Mouse (Mus musculus) liver, embryonic 12.5 days (tissue): ENCODE data around the gene Magee1. TPM values are rescaled to one million over a fixed set of nuclear protein-coding genes. Genes with fewer than 3 reads are reported as not detected.

Experiments used
- ATAC-seq: fragments of 200-750 bp; cut with Nextera tagmentation; 2 replicates; pipeline ENCODE4 v1.8.0; 2017; ENCODE audit warnings: moderate number of reproducible peaks, mild to moderate bottlenecking, moderate library complexity
- H3K27ac ChIP-seq: fragments of 300-500 bp; sonication (generic); 2 replicates; pipeline ENCODE4 v1.5.1; 2016; ENCODE audit warnings: mild to moderate bottlenecking
- H3K27me3 ChIP-seq: fragments of 300-500 bp; sonication (generic); replicated peaks from 2 replicates; pipeline ENCODE4 v1.6.1; 2016; ENCODE audit warnings: mild to moderate bottlenecking, moderate library complexity
- H3K36me3 ChIP-seq: fragments of 300-500 bp; sonication (generic); 2 replicates; pipeline ENCODE4 v1.6.1; 2016; ENCODE audit warnings: mild to moderate bottlenecking, moderate library complexity
- H3K4me1 ChIP-seq: fragments of 300-500 bp; sonication (generic); 2 replicates; pipeline ENCODE4 v1.6.1; 2016
- H3K4me2 ChIP-seq: fragments of 300-500 bp; sonication (generic); 2 replicates; pipeline ENCODE4 v1.6.1; 2016; ENCODE audit warnings: mild to moderate bottlenecking, moderate library complexity
- H3K4me3 ChIP-seq: fragments of 300-500 bp; sonication (generic); 2 replicates; pipeline ENCODE4 v1.5.1; 2016; ENCODE audit warnings: mild to moderate bottlenecking, moderate library complexity
- H3K9ac ChIP-seq: fragments of 300-500 bp; sonication (generic); 2 replicates; pipeline ENCODE4 v1.6.1; 2016; ENCODE audit warnings: mild to moderate bottlenecking, moderate library complexity
- H3K9me3 ChIP-seq: fragments of 300-500 bp; sonication (generic); replicated peaks from 2 replicates; pipeline ENCODE4 v1.6.1; 2016; ENCODE audit warnings: mild to moderate bottlenecking, moderate library complexity
- whole genome bisulfite sequencing: fragments of 180-500 bp; shearing (Covaris S2); methylation state at CpG from one replicate; pipeline ENCODE4 v1.1.7; 2016; ENCODE audit not compliant: insufficient replicate concordance; 5-methylcytosine and 5-hydroxymethylcytosine counted together
- polyA plus RNA-seq: library from polyadenylated mRNA; unstranded; fragments of >200 nt; fragmentation: Nextera tagmentation; extraction: Ambion mirVana; gene quantifications from 2 replicates; pipeline ENCODE4 v1.2.1, GENCODE M21; 2016

Magee1 gene
- polyA plus RNA-seq, 1 experiment from 2014 or later = 3.2 TPM

DNA sequence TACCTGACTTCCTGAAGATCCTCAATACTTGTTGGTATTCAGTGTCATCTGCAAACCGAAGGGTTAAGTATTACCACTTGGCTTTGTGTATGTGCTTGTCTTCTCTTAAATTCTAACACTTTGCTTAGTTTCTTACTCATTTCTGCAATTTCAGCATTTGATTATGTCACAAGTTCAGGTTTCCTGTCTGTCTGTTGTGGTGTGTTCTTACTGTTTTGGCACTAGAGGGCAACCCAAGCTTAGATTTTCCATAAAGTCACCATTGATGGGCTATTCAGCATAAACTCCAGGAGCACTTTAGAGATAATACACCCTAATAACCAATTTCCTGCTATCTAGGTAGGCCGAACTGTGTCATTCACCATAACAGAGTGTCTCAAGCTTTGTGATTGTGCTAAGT lies 47.0 kb downstream of the Magee1 start:
- H3K4me3 ChIP-seq = no peak overlapping the region
- H3K27me3 ChIP-seq = peaks cover 13% of the 10 kb centered on the region
- no peaks in the 10 kb centered on the region for H3K9me3 ChIP-seq
- no peaks in the 10 kb centered on the region for H3K4me1 ChIP-seq
- H3K9ac ChIP-seq = no peak overlapping the region
- no peak for ATAC-seq
- no peaks in the 10 kb centered on the region for H3K36me3 ChIP-seq
- no peak overlapping the region for H3K4me2 ChIP-seq
- WGBS = 43% methylated on average over 2 of the region's 2 CpGs
- no peak overlapping the region for H3K27ac ChIP-seq

Other genes starting within 250 kb of the Magee1 start
- 51.5 and 54.0 TPM in 2 replicates for gene Pbdc1, start 40.6 kb upstream of the Magee1 start, polyA plus RNA-seq